Mouse (Mus musculus) cerebellum, adult 9-10 months (tissue): ENCODE results near the gene Rem2.
A peak's percentile ranks its signal among the peaks of the same experiment; 100 is the strongest.

Experiments
- DNase-seq: peaks from one replicate; pipeline ENCODE4 v3.0.0; 2022

The Rem2 gene

GRCm38 (mm10) chr14:54443712-54444618 is 31.9 kb upstream of the Rem2 start:
- DNase-seq, result peak; percentile 17

DNA sequence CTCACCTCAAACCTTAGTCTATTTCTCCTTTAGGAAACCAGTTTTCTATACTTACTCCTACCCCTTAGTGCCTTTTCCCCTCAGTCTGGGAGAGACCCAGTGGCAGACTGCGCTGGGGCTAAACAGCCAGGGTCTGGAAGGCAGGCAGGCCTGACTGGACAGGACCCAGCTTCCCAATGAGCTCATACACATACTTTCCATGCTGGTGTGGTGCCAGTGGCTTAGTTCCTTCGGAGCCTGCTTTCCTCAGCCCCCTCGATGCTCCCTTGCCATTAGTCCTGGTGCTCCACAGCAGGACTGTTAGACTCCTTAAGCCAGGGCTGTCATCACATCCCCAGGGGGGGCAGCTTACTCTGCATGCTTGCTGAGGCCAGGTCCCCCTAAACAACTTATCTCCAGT is 30.4 kb upstream of the Rem2 start:
- no peak for DNase-seq

- no peak for DNase-seq
Measured at GRCm38 (mm10) chr14:54453566-54453965, 22.3 kb upstream of the Rem2 start.

- DNase-seq, result no peak
Measured at GRCm38 (mm10) chr14:54454669-54455528, 21.0 kb upstream of the Rem2 start.

DNA sequence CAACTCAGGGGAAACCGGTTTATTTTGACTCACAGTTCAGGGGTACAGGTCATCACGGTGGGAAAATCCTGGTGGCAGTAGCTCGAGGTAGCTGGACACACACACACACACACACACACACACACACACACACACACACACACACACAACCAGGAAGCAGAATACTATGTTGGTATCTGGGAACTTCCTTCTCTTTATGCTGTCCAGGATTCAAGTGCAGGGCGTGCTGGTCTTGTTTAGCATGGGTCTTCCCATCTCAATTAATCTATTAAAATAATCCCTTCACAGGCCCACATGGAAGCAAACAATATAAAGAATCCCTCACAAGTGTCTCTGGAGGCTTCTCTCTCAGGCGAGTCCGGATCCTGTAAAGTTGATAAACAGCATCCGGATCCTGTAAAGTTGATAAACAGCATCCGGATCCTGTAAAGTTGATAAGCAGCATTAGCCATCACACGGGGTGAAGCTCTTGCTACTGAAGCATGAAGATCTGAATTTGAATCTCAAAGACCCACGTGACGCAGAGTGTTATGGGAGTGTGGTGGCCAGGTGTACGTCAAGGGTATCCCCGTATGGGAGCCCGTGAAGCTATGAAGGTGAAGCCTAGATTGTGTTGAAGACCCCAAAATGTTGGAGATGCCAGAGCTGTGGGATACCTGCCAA is 17.9 kb upstream of the Rem2 start:
- no peak for DNase-seq

DNA sequence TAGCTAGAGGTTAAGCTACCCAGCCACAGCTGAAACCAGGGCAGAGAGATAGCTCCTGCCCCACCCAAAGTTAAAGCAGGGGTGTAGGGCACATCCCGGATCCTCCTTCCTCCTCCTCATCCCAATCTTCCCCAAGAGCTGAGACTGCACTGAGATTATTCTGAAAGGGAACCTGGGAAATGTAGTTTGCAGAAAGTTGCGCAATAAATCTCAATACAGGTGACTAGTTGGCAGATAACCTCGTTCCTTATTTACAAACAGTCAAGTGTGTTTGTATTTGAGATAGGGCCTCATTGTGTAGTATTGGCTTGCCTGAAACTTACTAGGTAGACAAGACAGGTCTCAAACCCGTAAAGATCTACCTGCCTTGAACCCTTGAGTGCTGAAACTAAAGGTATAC is 13.8 kb upstream of the Rem2 start:
- DNase-seq, result no peak

DNA sequence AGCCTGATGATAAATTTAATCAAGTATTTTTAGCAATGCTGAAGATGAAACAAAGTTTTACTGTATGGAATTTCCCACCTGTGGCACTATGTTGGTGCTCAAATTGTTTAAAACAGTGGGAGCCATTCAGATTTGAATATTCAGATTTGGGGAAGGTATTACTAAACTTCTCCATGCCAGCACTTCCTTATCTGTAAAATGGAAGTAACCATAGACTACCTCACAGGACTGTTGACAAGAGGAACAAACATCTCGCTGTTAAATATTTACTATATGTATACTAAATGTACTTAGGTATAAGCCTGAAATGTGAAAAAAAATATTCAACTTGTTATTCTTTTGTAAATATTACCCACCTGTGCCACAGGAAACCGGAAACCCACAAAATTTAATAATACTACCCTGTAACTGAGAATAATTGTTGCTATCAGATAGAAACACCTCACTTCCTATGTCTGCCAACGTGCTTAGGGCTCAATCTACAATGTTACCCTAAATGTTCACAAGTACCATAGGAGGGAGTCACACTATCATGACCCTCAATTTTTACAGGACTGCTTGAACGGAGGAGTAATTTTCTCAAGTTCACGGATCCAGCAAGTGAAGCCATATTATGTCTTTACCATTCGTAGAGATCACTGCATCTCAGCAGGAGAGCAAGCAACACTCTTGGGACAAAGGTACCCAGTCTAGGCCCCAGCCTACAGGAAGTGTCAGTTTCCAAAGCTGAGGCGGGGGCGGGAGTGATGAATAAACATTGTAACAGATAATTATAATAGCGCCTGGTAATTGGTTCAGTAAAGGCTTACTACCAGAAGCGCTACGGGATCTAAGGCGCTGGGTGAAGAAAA is 12.6 kb upstream of the Rem2 start:
- DNase-seq, result no peak

- peak; percentile 88 for DNase-seq
Measured at GRCm38 (mm10) chr14:54463959-54464292, 12.0 kb upstream of the Rem2 start, which contains the start of gene Lrp10. Lrp10 (plus strand) TSS chr14:54464137.

GRCm38 (mm10) chr14:54464293-54465005 is 11.5 kb upstream of the Rem2 start:
- peak; percentile 80 for DNase-seq

DNA sequence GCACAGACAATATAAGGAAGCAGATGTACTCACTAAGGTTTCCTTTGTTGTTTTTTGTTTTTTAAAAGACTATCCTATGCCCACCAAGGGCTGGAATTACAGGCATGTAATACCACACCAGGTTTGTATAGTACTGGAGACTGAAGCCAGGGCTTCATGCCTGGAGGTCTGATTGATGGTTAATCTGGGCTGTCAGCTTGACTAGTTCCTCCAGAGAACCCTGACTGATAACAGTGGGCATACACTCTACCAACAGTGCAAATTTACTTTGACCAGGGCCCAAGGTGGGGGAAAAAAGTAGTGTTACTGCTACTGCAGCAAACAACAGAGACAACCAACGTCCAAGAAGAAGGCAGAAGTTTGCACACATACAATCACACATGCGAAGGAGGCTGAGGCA is 4.4 kb upstream of the Rem2 start:
- DNase-seq, result no peak

DNA sequence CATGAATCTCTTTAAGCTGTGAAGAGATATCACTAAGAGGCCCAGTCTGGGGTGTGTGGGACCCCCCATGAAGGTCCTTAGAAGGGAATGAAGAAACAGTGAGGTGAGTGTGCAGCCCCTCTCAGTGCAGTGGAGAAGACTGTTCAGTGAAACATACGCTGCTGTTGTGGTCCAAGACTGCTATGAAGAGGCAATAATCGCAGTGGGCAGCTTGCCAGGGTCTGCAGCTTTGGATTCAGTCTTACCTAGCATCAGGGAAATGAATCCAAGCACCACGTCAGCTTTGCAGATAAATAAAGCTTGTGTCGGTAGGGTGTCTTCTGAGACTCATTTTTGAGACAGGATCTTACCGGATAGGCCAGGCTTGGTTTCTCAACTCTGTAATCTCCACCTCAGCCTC is 3.2 kb upstream of the Rem2 start:
- DNase-seq, result no peak

- DNase-seq, result no peak
Measured at GRCm38 (mm10) chr14:54474744-54475143, 1.2 kb upstream of the Rem2 start.

DNA sequence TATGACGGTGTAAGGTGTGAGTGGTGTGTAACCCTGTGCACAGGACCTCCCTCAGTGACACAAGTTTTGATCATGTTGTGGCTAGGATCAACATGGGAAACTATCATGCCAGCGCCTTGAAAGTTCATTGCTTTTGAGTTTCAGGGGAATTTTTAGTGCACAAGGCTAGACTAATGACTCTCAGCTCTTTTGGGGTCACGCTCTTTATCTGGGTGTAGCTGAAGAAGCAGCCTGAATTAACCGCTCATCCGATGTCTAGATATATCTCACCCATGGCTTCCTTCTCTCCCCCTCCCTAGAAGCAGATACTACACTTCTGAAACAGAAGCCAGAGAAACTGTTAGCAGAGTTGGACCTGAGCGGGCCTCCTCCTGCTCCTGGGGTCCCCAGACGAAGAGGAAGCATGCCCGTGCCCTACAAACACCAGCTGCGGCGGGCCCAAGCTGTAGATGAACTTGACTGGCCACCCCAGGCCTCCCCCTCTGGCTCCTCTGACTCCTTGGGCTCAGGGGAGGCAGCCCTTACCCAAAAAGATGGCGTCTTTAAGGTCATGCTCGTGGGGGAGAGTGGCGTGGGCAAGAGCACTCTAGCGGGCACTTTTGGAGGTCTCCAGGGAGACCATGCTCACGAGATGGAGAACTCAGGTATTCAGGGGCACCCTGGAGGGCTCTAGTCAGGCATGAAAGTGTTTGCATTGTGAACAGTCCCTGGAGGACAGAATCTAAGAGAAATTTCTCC is 1.4 kb downstream of the Rem2 start:
- no peak for DNase-seq

DNA sequence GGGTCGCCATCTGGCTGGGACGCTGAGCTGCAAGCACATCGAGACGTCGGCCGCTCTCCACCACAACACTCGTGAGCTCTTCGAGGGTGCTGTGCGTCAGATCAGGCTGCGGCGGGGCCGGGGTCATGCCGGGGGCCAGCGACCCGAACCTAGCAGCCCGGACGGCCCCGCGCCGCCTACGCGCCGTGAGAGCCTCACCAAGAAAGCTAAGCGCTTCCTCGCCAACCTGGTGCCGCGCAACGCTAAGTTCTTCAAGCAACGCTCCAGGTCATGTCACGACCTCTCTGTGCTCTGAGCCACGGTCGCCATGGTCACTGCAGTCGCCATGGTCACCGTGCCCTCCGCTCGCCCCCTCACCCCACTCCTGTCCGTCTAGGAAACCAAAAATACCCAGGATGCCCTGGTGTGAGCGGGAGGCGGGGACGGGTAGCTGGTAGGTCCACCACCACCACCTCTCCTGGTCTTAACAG is 3.6 kb downstream of the Rem2 start:
- DNase-seq, result no peak

DNA sequence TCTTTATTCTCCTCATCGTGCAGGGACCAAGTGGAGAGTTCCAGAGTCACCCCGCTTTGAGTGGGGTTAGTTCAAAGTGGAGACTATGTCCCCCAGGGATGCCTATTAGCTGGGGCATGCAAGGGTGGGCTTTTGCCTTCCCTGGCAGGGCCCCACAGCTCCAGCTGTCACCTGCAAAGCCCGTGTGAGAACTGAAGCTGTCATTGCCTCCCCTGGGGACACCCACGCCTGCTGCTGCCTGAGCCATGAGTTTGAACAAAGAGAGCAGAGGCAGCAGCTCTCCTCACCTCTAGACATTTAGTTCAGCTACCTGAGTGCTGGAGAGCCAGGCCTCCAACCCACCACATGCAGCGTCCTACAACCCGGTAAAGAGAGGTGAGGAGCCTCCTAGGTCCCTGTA is 4.8 kb downstream of the Rem2 start:
- DNase-seq, result no peak

GRCm38 (mm10) chr14:54481402-54481801 is 5.5 kb downstream of the Rem2 start:
- DNase-seq, result no peak

- DNase-seq, result no peak
Measured at GRCm38 (mm10) chr14:54482498-54482897, 6.6 kb downstream of the Rem2 start.

GRCm38 (mm10) chr14:54485899-54486298 is 10.0 kb downstream of the Rem2 start:
- DNase-seq, result no peak

DNA sequence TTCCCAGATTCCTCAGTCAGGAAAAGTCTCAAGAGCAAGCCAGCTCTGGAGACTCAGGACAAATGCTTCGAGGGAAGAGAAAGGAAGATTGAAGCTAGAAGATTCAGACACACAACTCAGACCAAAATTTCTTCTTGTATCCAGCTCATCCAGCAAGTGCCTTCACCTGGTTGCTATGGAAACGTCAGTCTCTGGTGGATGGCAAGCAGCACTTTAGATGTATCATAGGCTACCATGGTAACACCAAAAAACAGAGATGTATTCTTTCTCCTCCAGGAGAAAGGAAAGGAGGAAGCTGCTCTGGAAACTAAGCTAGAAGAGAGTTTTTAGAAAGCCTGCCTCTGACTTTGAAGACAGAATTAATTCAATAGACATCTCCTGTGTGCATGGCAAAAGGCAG is 11.8 kb downstream of the Rem2 start:
- no peak for DNase-seq

DNA sequence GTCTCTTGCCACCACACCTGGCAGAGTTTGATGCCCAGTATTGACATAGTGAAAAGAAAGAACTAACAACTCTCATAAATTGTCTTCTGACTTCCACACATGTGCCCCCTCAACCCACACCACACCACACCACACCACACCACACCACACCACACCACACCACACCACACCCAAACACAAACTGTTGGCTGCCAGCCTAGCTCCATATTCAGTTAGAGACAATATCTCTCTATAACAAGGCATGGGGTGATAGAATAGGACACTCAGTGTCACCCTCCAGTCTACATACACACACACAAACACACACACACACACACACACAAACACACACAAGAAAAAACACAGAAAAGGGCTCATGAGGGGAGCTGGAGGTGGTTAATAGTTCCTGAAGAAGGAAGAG is 12.4 kb downstream of the Rem2 start:
- DNase-seq, result no peak
